Mouse (Mus musculus) neutrophil, adult 59 days (primary cell): ENCODE measurements around the gene Gbp2b. TPM values are rescaled to one million over a fixed set of nuclear protein-coding genes. Genes with fewer than 3 reads are reported as not detected.

Experiments used
- total RNA-seq, 2 experiments: library from RNA; stranded (reverse); gene quantifications; 1 replicate in 1 of 2; 2 replicates in 1 of 2; pipeline ENCODE4 v1.2.4; 2023

Gene Gbp2b
- not detected for total RNA-seq

GRCm38 (mm10) chr3:142594547-142594946 lies at the start of gene Gbp2b:
Gene Gbp2b, plus strand, starts transcription at chr3:142594847.

GRCm38 (mm10) chr3:142559632-142560228 lies 34.9 kb upstream of the Gbp2b start, which contains the start of gene Gbp3:
Gene Gbp3, plus strand, starts transcription at chr3:142560026.

GRCm38 (mm10) chr3:142620111-142620955 lies 25.7 kb downstream of the Gbp2b start, which contains the start of gene Gbp2:
Gene Gbp2, plus strand, starts transcription at chr3:142620602.

Other genes with a start within 250 kb of the Gbp2b start
- gene Pdlim5, start 199.2 kb upstream of the Gbp2b start, total RNA-seq: 10 to 100 TPM; 64.5 to 66.6 TPM
- gene Gbp5, start 100.9 kb upstream of the Gbp2b start, total RNA-seq: 1 to 10 TPM; 3.0 to 3.4 TPM
- gene Gbp7, start 64.5 kb upstream of the Gbp2b start, total RNA-seq: 1 to 10 TPM; 6.2 to 7.6 TPM
- gene Gbp3, start 34.8 kb upstream of the Gbp2b start, total RNA-seq: 10 to 100 TPM in 1 of 2 experiments, 1 to 10 TPM in 1; 8.3 to 14.0 TPM
- 1 to 10 TPM; 6.3 to 7.9 TPM for gene Gbp2, start 25.8 kb downstream of the Gbp2b start, total RNA-seq
- 1 to 10 TPM; 2.3 to 3.6 TPM for gene Kyat3, start 106.2 kb downstream of the Gbp2b start, total RNA-seq
- 10 to 100 TPM; 50.9 to 54.6 TPM for gene Gtf2b, start 170.2 kb downstream of the Gbp2b start, total RNA-seq